Mouse (Mus musculus): ENCODE results near the gene Snrpd2. TPM values are rescaled to one million over a fixed set of nuclear protein-coding genes. Genes with fewer than 3 reads are reported as not detected.

The Snrpd2 gene
- 10 to 100 TPM; 60.8 to 61.3 TPM for total RNA-seq (2021)
- long read RNA-seq, experiment 1, transcript Snrpd2-201 (3 exons, 1,420 nt), result major isoform, 97 of 98 reads
- long read RNA-seq, experiment 1, partial matches to known transcripts, result 0 of 98 reads
- long read RNA-seq, experiment 1, other reads (novel, unspliced or antisense), result 1 of 98 reads
- long read RNA-seq, experiment 2, transcript Snrpd2-201 (3 exons, 1,420 nt), result major isoform, 67 of 69 reads
- long read RNA-seq, experiment 2, partial matches to known transcripts, result 2 of 69 reads
- long read RNA-seq, experiment 2, other reads (novel, unspliced or antisense), result 0 of 69 reads

DNA sequence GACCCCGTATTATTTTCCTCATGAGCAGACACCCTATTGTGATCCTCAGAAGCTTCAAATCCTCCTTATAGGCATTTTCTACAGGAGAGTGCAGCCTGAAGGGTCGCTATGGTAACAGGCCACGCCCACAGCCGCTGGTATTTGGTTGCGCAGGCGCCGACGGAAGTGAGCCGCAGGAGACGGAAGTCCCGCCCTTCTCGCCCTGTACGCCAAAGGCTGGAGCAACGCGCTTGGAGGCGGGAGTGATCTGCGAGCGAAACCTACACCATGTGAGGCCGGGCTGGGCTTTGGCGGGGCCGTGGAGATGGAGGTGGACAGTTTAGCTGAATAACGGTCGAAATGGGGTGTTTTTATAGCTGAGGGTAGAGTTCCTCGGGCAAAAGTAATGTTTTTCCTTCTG lies at the start of gene Snrpd2:
TSS of gene Snrpd2 (plus strand) at position 97 of the 400 bp plus-strand sequence.
- DNase-seq, result peak; percentile 97 to 99

DNA sequence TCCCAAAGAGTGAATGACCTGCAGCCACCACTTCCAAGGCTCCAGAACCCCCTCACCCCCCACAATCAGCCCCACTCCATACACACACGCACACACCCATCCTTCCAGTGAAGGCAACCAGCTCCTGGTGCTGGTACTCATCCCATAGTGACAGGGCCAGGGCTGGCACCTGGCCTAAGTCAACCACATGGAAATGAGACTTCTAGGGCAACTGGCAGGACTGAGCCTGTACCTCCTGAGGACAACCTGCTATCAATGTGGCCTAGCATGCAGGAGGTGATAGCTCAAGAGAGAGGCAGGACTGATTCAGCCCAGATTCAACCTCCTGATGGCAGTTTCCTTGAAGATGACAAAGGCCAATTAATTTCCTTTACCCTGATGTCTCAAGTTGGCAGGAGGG lies 49.2 kb upstream of the Snrpd2 start:
- no peak for DNase-seq

DNA sequence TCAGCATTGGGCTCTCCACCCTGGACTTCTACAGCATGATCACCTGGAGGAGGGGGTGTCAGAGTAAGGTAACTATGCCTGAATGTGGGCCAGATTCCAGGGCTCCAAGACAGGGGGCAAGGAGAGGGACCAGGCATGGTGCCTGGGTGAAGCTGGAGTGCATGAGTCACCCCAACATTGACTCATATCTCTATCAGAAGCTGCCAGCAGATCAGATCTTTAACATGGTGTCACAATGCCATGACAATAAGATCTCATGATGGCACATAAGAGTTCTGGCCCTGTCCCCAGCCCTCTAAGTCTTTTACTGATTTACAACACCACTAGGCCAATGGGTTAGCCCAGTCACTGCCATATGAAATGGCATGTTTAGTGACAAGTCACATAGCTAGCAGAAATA lies 45.8 kb upstream of the Snrpd2 start:
- no peak for DNase-seq

DNA sequence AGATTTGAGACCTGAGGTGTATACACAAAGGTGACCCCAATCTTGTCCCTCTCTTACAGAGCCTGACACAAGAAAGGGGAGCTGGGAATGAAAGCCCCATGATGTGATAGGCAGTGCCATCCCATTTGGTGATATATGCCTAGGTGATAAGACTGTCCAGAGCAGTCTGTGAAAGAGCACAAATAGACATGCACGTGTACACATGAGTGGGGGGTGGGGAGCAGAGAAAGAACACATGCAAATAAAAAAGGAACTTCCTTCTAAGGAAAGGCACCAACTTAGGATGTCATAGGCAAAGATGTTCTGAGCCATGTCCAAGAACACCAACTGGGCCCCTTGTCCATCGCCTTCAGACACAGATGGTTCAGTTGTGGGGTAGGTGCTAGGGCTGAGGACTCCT lies 45.0 kb upstream of the Snrpd2 start:
- DNase-seq, result no peak

DNA sequence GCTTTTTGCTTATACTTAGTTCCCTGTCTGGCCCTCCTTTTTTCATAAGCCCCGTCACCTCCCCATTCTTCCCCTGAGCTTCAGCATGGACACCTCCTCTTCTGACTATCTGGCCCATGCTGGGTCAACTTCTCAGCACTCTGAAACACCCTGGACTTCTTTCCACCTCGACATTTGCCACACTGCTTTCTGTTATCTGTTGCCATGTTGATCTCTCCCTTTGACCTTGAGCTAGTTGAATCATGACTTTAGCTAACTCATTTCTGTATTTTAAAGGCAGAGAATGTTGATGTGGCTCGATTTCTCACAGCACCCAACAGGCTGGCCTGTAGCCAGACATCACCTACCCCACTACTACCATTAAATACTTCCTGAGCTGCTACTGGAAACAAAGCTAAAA lies 42.1 kb upstream of the Snrpd2 start:
- DNase-seq, result no peak

DNA sequence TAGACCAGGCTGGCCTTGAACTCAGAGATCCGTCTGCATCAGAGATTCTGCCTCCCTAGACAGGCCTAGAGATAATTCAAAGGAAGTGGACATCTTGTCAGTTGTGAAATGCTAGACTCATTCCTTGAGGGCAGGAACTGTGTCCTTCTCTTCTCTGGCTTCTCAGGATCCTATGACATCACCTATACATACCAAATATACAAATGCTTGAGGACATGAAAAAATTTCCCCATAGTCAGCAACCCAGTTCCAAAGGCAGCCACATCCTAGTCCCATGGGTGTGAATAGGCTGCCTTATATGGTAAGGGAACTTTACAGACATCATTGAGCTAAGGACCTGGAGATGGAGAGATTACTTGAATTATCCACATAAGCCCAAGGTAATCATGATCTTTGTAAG lies 40.0 kb upstream of the Snrpd2 start:
- DNase-seq, result no peak

DNA sequence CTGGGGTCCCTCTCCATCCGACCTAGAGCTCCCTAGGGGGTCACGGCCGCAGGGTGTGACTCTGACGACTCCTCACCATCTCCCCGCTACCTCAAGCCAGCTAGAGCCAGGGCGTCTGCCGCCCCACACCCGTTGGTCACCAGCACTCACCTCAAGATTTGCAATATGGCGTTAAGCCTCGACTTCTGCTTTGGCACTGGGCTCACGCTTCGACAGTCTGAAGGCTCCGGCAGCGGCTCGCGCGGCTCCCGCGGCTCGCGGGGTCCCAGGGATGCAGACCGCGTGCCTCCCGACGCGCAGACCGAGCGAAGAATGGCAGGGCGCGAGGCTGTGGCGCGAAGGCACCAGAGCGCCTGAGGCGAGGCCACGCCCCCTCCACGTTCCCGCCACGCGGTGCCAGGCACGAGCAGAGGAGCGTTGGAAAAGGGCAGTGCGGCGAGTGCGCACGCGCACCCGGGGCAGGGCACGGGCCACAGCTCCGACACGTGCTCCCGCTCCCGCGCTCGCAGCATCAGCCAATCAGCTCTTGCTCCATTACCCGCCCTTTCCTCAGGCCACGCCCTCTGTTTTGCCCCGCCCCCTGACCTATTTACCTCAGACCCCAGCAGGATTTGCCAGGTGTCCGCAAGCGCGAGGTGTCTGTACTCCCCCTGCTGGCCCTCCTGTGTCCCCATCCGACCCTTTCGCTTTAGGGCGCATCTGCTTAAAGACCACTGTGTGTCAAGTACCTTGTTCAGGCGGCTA lies 31.3 kb upstream of the Snrpd2 start, which contains the start of gene Gm4969:
TSS of gene Gm4969 (minus strand) at position 341 of the 744 bp plus-strand sequence.
- peak; percentile 36 to 38 for DNase-seq

DNA sequence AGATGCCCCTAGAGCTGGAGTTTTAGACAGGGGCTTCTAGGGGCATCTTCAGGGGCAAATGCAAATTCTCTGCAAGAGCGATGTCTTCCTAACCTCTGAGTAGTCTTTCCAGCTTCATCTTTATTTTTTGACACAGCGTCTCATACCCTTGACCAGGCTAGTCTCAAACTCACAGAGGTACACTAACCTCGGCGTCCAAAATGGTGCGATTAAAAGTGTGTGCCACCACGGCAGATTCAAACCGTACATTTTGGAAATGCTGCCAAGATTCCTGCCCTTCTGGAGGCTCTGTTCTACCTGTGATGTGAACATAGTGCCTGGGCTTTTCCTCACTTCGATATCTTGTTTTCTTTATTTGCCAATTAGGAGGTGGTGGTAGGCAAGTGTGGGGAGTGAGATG lies 30.4 kb upstream of the Snrpd2 start:
- no peak for DNase-seq

DNA sequence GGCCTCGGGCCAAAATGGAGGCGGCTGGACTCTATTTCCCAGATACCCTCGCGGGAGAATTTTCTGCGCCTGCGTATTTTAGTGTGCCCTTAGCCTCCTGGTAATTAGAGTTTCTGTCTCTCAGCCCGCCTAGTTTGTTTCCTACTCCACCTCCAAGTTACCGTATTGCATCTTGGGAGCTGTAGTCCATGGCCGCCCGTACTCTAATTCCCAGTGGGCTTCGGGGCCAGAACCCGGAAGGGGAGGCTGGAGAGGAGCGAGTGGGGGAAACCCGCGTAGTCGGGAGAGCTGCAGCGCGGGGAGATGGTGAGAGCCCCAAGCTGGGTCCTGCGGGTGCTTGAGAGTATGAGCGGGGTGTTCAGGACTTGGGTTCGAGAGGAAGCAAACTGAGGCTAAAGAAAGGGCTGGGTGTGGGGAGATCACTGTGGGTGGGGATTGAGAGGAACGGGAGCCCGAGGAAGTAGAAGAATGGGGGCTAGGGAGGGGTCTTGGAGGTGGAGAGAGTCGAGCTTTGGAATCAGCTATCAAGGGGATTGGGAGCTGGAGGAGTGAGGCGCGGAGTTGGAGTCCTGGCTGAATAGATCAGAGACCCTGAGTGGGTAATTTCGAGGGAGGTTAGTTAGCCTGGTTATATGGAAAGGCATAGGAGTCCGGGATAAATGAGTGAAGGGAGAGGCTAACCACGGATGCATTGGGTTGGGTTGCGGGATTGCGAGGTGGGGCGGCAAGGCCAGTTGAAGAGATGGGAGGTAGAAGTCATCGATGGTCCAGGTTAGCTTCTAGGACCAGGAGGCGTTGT lies 29.7 kb upstream of the Snrpd2 start, which contains the start of gene Fbxo46:
TSS of gene Fbxo46 (plus strand) at position 229 of the 799 bp plus-strand sequence.
- peak; percentile 96 to 98 for DNase-seq

DNA sequence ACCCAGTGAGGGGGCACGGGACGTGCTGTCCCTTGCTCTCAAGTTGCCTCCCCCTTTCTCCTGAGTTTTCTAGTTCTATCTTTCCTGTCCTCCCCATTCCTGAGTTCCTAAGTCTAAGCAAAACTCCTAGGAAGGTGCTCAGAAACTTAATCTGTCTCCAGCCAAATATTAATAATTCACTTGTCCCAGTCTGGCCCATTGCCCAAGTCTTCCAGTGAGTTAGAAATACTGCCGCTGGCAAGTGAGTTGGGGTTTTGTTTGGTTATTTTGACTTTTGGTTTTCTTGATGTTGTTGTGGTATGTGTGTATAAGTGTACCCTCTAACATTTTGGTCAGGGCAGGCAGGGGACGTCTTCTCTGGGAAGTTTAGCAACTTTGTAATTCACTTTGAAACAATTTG lies 27.8 kb upstream of the Snrpd2 start:
- DNase-seq, result no peak

DNA sequence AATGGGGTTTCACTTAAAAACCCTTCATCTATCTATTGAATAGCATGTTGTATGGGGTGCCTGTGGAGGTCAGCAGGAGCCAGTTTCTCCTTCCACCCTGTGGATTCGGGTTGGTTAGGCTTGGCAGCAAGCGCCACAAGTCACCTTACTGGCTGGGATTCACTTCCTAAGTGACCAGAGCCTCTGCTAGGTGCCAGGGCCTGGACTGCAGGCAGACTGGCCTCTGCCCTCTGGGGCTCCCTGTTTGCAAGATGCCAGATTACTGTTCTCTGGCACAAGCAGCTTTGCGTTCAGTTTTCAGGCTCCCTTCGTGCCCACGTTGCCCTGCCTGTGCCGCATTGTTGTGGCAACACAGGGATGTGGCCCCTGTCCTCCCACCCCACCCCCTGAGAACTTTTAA lies 24.8 kb upstream of the Snrpd2 start:
- DNase-seq, result peak in 1 of 2 experiments; percentile 20

DNA sequence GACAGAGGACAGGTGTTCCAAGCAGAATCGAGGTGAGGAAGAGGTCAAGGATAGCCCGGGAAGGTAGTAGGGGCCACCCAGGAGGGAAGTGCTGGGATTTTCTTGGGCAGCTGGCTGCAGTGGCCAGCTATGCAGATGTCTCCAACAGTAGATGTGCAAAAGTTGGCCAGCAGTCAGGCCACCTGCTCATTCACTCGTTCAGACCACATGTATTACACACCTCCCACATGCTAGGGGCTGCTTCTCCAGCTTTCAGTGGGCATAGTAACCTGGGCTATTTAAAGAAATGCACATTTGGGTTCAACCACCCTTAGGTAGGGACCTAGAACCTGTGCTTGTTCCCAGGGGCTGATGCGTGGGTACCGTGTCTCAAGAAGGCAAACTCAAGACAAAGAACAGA lies 21.8 kb upstream of the Snrpd2 start:
- no peak for DNase-seq

DNA sequence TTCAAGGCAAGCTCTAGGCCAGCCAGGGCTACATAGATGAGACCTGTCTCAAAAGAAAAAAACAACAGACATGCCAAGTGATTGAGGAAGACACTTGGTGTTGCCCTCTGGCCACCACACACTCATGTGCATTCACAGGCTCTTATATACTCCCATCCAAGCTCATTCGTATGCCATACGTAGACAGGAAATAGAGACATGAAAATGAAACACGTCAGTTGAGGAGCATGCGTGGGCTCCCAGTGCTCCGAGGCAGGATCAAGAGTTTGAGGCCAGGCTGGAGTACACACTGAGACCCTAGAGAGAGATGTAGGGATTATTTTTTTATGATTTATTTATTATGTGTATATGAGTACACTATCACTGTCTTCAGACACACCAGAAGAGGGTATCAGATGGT lies 20.1 kb upstream of the Snrpd2 start:
- DNase-seq, result no peak

DNA sequence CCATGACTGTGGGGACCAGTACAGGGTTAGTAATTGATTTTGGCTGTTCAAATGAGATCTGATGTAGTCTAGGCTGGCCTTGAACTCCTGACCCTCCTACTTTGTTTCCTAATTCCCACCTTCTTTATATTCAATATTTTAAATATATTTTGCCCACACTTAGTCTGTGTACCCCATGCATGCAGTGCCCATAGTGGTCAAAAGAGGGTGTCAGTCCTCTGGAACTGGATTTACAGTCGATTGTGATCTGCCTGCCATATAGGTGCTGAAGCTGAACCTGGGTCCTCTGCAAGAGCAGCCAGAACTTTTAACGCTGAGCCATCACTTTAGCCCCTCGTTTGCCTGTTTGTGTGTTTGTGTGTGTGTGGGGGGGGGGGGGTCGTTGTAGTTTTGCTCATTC lies 18.9 kb upstream of the Snrpd2 start:
- DNase-seq, result peak in 1 of 2 experiments; percentile 39

DNA sequence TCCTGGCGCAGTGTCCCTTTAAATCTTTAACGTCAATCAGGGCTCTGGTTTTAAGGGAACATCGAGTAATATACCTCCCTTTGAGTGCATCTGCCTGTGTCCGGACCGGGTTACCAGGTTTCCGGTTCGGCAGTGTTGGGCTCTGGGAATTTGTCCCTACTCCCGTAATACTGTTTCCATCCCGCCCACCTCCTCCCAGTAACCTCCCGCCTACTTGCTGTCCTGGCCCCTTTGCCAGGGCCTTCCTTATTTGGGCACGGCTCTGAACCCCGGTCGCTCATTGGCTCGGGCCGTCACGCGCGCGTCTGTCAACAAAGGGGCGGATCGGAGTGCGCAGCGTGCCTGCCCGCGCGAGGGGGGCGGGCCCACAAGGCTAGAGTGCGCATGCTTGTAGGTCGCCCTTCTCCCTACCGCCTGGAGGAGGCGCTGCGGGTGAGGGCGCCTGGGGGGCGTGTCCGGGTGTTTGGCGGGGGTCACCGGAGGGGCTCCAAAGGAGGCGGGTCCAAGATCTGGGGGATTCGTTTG lies 18.1 kb upstream of the Snrpd2 start:
- peak; percentile 97 to 99 for DNase-seq

DNA sequence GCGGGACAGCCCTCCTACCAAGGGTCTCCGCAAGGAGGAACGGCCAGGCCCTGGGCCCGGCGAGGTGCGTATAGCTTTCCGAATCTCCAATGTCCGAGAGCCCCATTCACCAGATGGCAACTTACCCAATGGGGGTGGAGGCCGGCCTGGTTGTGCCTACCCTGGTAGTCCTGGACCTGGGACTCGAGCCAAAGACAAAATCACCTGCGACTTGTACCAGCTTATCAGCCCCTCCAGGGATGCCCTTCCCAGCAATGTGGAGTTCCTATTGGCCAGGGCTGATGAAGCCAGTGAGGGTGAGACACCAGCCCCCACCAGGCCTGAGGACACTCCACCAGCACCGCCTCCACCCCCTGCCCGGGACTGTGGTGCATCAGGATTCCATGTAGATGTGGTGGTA lies 13.4 kb upstream of the Snrpd2 start:
- no peak for DNase-seq

DNA sequence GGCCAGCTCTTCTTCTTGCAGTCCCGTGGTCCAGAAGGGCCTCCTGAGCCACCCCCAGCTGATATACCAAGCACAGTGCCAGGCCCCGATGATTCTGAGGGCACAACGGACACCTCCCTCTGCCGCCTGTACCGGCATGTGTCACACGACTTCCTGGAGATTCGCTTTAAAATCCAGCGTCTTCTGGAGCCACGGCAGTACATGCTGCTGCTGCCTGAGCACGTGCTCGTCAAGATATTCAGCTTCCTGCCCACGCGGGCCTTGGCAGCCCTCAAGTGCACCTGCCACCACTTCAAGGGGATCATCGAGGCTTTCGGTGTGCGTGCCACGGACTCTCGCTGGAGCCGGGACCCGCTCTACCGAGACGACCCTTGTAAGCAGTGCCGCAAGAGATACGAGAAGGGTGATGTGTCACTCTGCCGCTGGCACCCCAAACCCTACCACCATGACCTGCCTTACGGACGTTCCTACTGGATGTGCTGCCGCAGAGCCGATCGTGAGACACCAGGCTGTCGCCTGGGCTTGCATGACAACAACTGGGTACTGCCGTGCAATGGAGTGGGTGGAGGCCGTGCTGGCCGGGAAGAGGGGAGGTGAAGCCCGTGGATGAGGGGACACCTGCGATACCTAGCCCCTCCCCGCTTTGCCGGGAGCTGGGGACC lies 12.7 kb upstream of the Snrpd2 start:
- DNase-seq, result no peak

DNA sequence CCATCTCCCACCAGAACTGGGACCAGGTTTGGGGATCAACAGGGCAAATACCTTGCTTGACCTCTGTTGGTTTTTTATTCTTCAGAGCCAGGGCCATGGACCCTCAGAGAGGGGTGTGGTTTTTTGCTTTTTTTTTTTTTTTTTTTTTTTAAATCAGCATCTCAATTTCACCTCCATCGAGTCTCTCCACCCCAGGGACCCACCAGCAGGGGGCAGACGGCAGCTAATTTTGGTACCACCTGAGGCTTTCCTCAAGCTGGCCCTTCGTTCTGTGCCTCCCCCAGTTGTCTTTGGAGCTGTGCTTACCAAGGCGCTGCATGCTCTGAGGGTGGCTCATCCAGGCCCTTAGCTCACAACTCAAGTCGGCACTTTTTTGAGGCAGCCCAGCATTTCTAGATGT lies 12.1 kb upstream of the Snrpd2 start:
- DNase-seq, result peak in 1 of 2 experiments; percentile 71

DNA sequence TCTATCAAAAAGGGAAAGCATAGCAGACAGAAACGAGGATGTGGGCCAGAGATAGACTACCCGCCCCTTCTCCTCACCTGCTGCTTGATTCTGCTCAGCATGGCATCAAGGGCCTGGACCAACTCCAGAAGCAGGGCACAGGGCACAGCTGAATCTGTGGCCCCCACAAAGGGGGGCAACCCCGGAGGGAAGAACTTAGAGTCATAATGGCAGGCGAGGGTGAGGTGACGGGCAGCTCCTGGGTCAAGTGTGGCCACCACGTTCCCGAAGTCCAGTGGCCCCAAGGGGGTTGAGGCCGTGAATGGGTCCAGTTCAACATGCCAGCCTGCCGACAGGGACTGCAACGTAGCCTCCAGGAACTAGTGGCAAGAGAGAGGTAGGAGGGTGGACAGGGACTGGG lies 2.7 kb upstream of the Snrpd2 start:
- no peak for DNase-seq

DNA sequence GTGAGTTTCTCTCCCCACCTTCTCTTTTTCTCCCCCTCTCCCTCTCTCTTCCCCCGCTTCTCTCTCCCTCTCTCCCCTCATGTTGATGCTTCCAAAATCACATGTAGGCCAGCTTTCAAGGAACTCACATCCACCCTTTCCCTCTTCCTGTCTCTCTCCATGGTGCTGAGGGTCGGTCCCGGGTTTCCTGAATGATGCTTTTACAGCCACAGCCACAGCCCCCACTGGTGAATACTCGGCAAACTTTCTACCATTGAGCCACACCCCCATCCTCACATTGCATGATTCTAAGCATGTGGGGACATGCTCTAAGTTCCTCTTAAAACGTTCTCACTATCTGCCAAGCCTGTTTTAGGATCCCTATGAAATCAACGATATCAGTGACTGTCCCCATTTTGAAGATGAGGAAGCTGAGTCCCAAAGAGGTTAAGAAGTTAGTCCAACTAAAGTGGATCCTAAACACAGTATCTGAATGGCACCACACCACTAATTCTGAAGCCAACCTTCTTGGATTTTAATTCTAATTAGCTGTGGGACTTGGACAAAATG lies 2.0 kb upstream of the Snrpd2 start:
- no peak for DNase-seq

DNA sequence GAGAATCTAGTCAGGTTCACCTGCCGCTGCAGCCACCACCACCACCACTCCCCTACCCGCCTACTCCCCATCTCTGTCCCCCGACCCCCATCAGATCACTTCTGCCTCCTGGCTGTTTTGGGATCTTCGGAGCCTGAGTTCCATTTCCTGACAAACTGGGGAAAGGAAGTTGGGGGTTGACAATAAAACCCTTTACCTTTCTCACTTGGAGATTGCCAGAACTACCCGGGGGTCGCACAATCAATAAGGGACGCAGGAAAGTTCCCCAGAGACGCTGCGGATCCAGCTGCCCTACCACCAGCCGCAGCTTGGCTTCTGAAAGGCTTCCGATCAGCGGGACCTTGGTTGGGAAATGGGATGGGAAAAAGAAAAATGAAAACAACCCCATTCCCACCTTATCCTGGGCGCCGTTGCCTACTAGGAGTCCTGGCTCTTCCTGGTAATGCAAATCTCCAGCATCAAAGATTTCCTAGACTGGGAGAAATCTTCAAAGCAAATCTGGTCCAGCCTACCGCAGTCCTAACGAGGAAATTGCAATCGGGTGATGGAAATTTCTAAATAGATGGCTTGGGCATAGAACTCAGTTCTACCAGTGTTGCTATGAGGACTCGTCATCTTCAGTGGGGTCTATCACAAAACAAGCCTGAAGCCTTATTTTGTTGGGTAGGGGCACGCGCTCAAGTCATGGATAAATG lies 1.2 kb upstream of the Snrpd2 start:
- DNase-seq, result no peak
